Mouse (Mus musculus) kidney, adult 8-10 months (tissue): Measurements from ENCODE around the gene Eepd1.
"Not testable (repeated sequence)": the region's sequence is repeated elsewhere in the genome, so short reads cannot be mapped to it uniquely, and the experiment has no call there.

Source experiments
- DNase-seq, 2 experiments: peaks; one replicate each; pipeline ENCODE4 v3.0.0; 2022

The Eepd1 gene

DNA sequence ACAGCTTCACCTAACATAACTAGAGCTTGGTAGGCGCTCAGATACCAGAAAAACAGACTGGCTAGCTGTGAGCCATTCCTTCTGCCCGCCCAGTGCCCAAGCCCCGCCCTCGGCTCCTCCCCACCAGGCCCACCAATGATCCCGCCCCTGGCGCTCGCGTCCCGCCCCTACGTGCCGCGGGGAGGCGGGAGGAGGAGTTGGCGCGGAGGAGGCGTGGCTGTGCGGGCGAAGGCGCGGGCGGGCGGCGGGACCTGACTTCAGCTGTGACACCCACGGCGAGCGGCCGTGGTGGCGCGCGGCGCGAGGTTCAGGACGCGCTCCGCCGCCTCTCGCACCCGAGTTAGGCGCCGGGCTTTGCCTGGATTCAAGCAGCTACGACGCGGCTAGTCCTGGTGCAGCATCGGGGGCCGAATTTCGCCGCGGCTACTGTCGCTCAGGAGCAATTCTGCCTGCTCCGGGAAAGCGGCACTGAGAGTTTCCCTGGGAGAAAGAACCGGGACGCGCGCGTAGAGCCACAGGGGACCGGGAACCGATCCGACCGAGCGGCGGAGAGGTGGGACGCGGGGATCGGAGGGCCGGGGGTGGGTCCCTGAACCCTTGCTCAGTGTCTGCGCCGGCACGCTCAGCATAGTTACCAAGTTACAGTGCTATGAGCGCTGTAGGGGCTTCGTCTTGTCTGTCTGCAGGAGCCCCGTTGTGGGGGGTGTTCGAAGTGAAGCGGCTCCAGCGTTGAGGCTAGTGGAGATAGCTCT, at the start of gene Eepd1:
Gene Eepd1, plus strand, starts transcription at position 204 of the 752 bp plus-strand sequence.
- peak; percentile 93 to 95 for DNase-seq

DNA sequence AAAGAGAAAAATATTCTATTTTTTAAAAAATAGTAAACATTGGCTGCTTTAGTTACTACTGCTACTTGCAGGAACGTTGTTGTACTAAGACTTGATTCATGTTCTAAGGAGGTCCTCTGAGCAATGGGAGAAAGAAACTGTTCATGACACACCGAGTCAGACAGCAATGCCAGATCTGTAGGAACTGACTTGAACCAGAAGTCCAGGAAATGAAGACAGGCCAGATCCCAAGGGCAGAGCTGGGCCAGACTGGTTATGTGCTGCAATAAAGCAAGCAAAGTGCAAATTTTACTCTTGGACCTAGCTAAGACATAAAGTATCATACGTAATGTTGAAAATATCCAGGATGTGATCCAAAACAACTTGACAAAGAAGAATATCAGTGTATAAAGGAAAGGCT, 42.5 kb upstream of the Eepd1 start:
- peak in 1 of 2 experiments; percentile 4 for DNase-seq

DNA sequence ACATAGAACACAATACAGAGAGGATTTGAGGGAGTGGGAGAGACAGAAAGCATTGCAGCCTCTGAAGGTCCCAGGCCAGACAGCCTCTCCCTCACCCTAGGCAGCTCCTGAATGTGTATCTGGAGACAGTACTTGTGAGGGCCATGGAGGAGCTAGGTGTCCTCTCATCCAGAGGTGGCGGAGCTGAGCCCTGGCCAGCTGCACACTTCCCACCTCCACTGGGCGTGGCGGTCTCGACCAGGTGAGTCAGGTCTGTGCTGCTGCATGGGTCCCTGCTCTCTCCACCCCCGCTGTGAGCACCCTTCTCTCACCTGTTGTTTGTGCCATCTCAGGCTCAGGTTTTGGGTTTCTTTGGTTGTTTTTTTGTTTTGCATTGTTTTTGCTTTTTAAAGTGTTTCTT, 41.3 kb upstream of the Eepd1 start:
- DNase-seq = not testable (repeated sequence)

DNA sequence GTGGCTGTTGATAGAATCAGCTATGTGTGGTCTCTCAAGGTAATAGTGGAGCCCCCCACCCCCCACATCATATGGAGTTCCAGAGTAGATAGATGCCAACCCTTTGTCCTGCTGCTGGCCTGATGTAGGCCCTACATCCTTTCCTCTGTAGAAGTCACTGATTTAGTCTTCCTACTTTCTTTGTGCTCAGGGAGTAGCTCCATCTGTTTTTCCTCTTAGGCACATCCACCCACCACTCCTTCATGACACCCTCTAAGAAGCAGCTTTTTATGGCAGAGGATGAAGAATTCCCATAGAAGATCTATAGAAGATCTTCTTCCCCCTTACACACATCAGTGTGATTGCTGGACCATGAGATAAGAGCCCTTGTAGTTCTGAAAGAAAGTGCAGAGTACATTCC, 39.3 kb upstream of the Eepd1 start:
- no peak for DNase-seq

DNA sequence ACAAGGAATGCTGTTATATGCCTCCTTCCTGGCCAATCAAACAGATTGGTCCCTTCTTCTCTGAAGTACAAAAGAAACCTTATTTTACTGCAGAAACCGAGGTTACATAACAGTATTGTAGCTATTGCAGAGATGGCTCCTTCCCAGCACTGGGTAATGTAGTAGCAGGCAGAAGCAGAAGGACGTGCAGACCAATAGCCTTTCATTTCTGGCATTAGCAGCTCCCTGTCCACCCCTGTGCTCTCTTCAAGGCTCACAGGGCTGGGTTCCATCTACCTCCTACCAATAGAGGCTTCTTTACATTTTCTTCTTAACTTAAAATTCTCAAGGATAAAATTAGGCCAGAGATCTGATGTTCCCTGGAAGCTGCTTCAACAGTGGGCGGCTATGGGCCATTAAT, 38.3 kb upstream of the Eepd1 start:
- no peak for DNase-seq

DNA sequence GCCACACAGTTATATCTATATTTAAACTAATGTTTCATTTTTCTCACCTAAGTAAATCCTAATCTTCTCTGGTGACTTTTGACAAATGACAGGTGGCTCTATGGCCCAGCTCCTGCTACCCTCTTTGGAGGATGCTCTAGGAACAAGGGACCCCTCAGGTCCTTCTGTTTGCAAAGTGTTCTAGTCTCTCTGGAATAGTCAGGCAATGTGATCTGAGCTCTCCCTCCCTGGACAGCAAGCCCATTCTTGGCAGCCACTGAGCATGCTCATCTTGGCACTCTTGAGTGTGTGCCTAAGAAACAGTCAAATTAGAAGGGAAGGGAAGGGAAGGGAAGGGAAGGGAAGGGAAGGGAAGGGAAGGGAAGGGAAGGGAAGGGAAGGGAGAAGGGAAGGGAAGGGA, 37.8 kb upstream of the Eepd1 start:
- no peak for DNase-seq

DNA sequence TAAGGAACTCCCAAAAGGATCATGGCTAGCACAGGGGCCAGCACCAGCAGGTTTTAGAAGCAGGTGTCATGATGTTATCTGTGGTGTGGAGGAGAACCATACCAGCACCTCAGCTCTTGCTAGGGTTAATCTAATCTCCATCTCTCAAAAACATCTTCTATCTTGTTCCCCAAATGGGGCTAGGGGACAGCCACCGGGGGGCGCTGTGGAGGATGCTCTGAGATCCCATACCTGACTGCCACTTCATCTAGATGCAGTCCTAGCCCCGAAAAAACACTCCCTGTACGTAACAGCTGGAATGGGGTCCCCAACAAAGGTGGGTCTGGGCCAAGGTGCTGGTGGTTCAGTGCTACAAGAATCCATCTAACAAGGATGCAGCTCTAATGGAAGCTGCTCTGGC, 31.0 kb upstream of the Eepd1 start:
- no peak for DNase-seq

DNA sequence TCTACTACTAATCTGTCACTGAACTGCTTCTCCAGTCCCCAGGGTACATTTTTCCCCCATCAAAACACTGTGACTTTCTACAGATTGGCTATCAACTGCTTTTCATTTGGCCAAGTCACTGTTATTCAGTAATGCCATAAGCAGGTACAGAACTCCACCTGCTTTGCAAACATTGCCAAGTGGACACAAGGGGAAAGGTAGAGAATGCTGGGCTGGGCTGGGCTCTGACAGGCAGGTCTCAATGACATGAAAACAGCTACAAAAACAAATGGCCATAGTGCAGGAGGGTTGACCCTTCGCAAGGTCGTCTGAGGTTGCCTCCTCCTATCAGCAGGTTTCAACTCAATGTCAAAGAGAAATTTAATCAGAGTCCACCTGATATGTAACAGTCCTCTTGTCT, 26.3 kb upstream of the Eepd1 start:
- no peak for DNase-seq

DNA sequence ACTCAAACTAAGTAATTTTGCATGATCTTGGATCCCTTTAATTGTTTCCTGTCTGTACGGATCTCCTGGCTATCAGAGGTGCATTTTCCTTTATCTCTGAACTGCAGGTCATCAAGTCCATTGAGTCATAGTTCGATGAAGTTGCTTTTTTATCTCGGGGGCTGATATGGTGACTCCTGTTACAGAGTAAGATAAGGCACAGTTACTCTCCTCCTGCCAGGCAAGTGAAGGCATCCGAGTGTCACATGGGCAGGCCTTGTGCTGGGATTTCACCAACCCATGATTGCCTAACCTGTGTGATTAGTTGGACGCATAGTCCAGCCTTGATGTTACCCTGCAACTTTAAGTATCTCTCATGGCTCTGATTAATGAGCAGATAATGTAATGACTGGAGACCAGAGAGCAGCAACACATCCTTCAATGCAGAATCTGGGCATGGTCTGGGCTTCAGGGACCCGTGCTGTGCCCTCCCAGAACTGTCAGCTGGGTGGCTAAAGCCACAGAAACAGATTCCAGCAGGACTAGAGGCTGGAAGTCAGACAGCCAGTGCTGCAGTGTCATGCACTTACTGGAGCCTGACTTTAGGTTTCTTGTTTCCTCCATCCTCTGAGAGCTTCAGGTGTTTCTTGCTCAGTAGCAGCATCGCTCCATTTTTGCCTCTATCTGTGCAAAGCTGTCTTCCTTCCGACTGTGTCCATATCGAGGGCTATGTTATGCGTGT, 20.4 kb upstream of the Eepd1 start:
- DNase-seq = no peak

DNA sequence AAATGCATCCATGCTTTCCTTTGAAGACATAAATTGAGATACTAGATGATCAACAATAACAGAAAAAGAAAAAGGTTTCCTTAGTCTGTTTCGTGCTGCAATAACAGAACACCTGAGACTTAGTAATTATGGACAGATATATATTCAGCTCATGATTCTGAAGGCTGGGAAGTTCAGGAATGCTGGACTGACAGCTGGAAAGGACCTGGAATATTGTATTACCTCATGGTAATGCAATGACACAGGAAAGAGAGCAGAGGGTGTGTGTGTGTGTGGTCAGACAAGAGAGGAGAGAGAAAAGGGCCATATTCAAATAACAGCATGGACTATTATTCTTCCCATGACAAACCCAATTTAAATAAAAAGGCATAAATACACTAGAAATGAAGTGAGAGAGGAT, 17.0 kb upstream of the Eepd1 start:
- DNase-seq = no peak

DNA sequence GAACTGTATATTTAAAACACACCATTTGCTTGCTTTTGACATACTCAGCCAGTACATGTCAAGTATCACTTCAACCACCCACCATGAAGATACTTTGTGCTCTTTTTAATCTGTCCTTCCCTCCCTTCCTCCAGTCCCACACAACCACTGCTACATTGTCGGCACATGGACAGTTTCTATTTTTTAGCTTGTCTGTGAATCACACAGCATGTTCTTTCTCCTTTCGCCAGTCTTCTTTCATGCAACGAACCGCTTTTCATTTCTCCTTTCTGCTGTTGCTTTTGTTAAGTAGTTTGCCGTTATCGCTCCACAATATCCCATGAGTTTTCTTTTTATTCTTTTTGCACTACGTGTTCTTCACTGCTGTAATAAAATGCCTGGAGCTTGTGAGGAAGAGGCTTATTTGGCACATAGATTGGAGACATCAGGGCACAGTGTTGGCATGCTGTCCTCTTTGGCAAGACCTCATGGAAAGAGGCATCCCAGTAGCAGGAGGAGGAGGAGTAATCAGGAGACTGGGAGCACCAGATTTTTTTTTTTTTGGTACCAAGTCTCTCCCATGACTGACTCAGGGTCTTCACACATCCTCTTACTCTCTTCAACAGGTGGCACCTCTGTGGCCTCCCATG, 1.8 kb upstream of the Eepd1 start:
- no peak for DNase-seq

DNA sequence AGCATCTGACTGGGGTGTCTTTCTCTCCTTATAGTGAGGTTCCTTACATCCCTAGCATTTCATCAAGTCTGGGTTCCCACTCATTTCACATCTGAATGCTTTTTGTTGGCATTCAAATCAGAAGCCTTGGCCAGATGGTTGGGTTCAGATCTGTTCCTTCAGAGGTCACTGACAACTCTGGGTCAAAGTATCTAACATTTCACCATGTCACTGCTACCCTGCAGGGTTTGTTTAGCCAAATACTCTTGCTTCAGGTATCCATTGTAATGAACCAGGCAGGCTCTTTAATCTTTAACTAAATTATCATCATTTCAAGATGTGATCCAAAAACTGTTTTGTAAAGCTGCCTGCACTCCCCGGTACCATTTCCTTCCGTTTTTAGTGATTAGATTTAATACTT, 671 bp upstream of the Eepd1 start:
- peak in 1 of 2 experiments; percentile 18 for DNase-seq

DNA sequence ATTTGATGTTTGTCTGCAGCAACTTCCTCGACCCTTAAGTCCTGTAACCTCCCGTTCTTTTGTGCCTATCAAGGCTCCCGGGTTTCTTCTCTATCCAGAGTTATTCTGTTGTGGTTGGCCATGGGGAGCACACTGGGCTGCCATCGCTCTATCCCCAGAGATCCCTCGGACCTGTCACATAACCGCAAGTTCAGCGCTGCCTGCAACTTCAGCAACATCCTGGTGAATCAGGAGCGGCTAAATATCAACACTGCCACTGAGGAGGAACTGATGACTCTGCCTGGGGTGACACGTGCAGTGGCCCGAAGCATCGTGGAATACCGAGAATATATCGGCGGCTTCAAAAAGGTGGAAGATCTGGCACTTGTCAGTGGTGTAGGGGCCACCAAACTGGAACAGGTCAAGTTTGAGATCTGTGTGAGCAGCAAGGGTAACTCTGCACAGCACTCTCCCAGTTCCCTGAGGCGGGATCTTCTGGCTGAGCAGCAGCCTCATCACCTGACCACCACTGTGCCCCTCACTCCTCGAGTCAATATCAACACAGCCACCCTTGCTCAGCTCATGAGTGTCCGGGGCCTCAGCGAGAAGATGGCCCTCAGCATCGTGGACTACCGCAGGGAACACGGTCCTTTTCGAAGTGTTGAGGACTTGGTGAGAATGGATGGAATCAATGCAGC, 1.1 kb downstream of the Eepd1 start:
- no peak for DNase-seq

DNA sequence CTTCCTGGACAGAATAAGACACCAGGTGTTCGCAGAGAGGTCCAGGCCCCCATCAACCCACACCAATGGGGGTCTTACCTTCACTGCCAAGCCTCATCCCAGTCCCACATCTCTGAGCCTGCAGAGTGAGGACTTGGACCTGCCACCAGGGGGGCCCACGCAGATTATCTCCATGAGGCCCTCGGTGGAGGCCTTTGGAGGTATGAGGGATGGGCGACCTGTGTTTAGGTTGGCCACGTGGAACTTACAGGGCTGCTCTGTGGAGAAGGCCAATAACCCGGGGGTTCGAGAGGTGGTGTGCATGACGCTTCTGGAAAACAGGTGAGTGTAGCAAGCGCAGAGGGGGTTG, 1.6 kb downstream of the Eepd1 start:
- no peak for DNase-seq

DNA sequence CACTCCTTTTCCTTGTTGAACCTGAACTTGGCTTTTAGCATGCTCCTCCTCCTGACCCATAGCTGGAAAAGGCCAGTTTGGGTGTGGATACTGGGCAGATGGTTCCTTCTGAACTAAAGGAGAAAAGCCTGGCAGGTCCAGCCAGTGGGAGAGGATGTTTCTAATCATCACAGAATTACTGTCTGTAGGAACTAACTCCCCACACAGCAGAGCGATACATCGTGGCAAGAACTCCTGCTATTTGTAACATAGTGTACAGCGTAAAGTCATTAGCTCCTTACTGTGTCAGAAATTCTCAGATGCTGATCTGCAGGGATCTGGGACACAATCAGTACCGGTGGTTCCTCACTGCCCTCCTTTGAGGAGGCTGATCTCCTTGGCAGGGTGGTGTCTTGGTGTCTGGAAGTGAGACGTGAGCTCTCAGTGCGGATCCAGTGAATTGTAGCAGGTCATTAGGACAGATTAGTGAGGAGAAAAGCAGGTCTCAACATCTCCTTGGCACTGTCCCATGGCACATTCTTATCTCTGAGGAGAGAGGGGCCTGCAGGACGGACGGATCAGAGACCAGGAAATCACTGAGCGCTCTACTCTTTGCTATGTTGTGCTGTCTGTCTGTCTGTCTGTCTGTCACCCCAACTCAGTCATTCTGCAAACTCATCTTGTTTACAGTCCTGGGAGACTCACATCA, 2.7 kb downstream of the Eepd1 start:
- DNase-seq = no peak

DNA sequence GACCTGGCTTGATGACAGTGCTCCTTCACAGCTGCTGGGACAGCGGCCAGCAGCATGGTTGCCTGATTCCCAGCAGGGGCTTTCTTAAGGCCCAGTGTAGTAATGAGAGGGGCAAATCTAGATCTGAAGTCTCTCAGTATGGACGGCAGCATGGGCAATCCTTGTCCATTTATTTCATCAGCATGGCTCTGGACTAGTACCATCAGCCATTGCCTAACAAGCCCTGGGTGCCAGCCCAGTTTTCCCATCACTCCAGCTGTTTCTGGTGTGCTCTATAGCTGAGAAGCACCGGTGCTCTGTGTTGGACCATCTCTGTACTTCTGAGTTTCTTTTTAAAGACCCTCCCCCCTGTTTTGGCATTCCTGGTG, 3.3 kb downstream of the Eepd1 start:
- no peak for DNase-seq

DNA sequence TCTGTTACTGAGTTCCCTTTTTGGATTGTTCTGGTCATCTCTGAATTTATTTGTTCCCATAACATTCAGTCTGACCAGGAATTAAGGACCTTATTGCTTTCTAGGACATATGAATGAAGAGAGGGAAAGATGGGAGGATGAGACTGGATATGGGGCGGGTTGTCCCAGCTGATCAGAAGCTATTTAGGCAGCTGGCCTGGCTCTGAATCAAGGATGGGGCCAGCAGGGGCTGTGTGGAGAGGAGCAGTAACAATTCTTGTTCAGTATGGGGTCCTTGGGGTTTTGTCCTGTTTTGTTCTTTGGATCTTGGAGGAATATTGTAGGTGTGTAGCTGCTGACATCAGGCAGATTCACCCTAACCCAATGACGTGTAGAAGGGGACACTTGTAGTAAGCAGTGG, 3.7 kb downstream of the Eepd1 start:
- no peak for DNase-seq

DNA sequence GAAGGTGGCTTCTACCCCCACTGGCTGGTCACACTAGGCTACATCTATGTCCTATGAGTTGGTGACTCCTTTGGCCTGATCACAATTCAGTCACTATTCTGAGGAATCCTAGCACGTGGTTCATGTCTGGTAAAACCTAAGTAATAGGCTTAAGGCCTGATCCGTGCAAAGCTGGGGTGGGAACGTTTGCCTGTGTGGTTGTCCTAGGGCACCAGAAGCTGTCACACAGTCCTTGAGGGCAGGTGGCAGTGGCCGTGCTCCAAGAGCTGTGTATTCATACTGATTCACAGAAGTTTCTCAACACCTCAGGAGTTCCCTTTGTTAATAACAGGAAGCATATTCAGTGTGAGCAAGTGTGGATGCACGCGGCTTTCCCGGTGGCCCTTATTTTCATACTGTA, 4.1 kb downstream of the Eepd1 start:
- no peak for DNase-seq

DNA sequence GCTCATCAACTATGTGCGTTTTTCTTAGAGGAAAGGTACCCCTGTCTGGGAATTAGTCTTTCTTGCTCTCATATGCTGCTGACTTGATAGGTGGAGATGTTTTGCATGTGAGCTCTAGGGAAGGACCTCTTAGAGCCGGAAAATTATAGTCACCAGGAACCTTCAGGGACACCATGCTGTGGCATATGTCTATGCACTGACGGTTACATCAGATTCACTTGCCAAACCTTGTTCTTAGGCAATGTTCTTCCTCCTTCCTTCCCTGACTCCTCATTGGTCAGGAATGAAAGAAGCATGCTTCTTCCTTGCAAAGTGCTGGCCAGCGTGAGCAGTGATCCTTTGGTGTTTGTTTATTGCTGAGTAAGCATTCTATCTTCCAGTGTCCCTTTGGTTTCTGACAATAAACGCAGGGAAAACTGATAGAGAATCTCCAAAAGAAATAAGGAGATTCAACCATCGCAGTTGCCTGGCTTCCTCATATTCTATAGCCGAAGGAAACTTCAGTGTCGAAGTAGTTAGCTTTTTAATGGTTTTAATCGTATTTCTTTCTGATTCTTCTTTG, 5.0 kb downstream of the Eepd1 start:
- no peak for DNase-seq

DNA sequence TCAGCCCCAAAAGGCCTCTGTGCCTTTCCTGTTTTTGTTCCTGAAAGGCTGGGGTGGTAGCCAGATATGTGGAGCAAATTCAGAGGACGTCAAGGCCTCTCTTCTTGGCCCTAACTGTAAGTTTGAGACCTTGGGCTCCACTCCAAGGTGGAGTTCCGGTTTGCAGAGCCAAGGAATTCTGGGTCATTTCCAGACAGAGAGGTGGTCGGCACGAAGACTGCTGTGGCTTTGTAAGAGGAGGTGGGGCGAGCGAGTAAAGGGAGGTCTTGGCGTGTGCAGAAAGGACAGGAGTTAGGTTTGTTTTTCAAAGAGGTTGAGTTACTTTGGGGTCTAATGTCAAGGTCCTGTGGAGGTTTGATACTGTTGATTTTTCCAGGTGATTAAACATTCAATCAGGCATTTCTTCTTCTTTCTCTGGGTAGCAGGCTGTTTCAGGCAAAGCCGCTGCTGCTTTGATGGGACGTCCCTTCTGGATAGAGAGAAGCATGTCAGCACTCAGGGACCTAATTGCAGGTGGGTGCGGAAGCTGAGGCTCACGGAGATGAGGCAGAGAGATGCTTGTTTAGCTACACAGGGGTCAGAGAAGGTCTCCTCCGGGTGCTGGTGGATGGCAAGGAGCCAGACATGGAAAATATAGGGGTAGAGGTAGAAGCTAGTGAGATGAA, 6.2 kb downstream of the Eepd1 start:
- peak; percentile 31 to 42 for DNase-seq

DNA sequence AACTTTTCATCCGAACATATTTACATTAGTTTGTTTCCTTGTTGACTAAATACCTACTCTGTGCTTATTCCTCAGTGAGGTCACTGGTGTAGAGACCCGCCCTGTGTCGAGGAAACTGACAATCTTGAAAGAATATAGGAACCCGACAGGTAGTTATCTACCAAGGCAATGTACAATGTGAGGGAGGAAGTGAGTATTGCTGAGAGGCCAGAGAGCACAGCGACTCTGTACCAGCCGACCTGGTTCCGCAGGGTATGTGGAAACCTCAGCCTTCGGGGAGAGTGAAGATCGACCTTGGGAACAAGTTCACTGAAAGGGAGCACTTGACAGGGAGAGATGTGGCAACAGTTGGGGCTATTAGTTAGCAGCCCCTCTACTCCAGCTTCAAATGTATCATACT, 7.2 kb downstream of the Eepd1 start:
- DNase-seq = no peak
